Mouse (Mus musculus): Measurements from ENCODE around the gene Nat8f4.
"Not testable (repeated sequence)": the region's sequence is repeated elsewhere in the genome, so short reads cannot be mapped to it uniquely, and the experiment has no call there.

DNA sequence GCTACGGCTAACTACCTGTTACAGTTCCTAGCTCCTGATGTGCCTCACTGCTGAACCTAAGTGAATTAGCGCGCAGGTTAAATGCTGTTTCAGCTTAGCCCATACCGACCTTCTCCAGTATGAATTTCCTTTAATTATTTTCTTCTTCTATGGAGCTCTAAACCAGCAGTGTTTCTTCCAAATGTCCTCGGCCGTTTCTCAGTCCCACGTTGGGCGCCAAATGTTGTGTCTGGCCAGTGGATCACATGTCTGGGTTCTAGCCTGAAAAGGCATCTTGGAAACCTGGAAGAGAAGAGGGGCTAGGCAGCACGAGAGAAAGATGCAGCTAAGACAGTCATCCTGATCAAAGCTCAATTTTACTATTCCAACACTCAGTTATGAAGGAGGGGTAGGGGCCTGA is 21.4 kb downstream of the Nat8f4 start:
- TF ChIP-seq CTCF (IDR thresholded peaks at IDR 0.05; ENCODE audit: extremely low read depth, insufficient read depth, insufficient read length, insufficient replicate concordance); POLR2A (IDR thresholded peaks at IDR 0.05; ENCODE audit: low read depth, low read length): not testable (repeated sequence)

All from spleen, adult 2 months (tissue).